Mouse (Mus musculus) liver, embryonic 14.5 days (tissue): ENCODE data around the gene Ticam1. TPM values are rescaled to one million over a fixed set of nuclear protein-coding genes. Genes with fewer than 3 reads are reported as not detected.

Source experiments
- ATAC-seq: fragments of 200-750 bp; cut with Nextera tagmentation; 2 replicates; pipeline ENCODE4 v1.8.0; 2017; ENCODE audit warnings: moderate number of reproducible peaks, mild to moderate bottlenecking, moderate library complexity; ENCODE audit not compliant: insufficient read depth
- DNase-seq, 3 experiments: peaks; one replicate each; pipeline ENCODE4 v3.0.0-alpha.2; 2012 to 2013; ENCODE audit warnings: low read depth in 3 of 3, low spot score in 3 of 3
- H3K27ac ChIP-seq: fragments of 300-500 bp; sonication (generic); 2 replicates; pipeline ENCODE4 v1.5.1; 2014; ENCODE audit warnings: moderate library complexity, mild to moderate bottlenecking, control low read depth, inconsistent platforms
- H3K27me3 ChIP-seq: fragments of 300-500 bp; sonication (generic); 2 replicates; pipeline ENCODE4 v1.6.1; 2014; ENCODE audit warnings: mild to moderate bottlenecking, low read length, moderate library complexity; ENCODE audit not compliant: control insufficient read depth, insufficient read depth
- H3K36me3 ChIP-seq: fragments of 300-500 bp; sonication (generic); replicated peaks from 2 replicates; pipeline ENCODE4 v1.6.1; 2014; ENCODE audit warnings: low read depth; ENCODE audit not compliant: control insufficient read depth, insufficient read depth
- H3K4me1 ChIP-seq, 2 experiments: fragments of 200-500 bp in 1 of 2; fragments of 300-500 bp in 1 of 2; sonication (generic) in 1 of 2; replicated peaks; 2 replicates each; pipeline ENCODE4 v1.6.1; 2012 to 2014; ENCODE audit warnings: antibody characterized with exemption in 1 of 2, inconsistent platforms in 1 of 2, low read length in 1 of 2; ENCODE audit not compliant: control insufficient read depth in 2 of 2, insufficient read depth in 2 of 2
- H3K4me2 ChIP-seq: fragments of 300-500 bp; sonication (generic); 2 replicates; pipeline ENCODE4 v1.6.1; 2014; ENCODE audit warnings: low read depth, mild to moderate bottlenecking, control low read depth, moderate library complexity
- H3K4me3 ChIP-seq, 2 experiments: fragments of 200-500 bp in 1 of 2; fragments of 300-500 bp in 1 of 2; sonication (generic) in 1 of 2; 2 replicates each; pipeline ENCODE4 v1.5.1; 2012 to 2014; ENCODE audit warnings: low read depth in 2 of 2, low read length in 2 of 2, mild to moderate bottlenecking in 2 of 2, control low read depth in 1 of 2, inconsistent platforms in 1 of 2, moderate library complexity in 1 of 2; ENCODE audit not compliant: insufficient read depth in 1 of 2
- H3K9ac ChIP-seq: fragments of 300-500 bp; sonication (generic); replicated peaks from 2 replicates; pipeline ENCODE4 v1.6.1; 2014; ENCODE audit warnings: mild to moderate bottlenecking, control low read depth, moderate library complexity
- H3K9me3 ChIP-seq: fragments of 300-500 bp; sonication (generic); 2 replicates; pipeline ENCODE4 v1.6.1; 2016; ENCODE audit warnings: low read length, mixed read lengths; ENCODE audit not compliant: control insufficient read depth
- CTCF ChIP-seq: IDR thresholded peaks from 2 replicates; pipeline ENCODE4 v1.5.1; 2016; ENCODE audit warnings: antibody characterized with exemption, low read depth, control low read depth
- EP300 ChIP-seq: IDR thresholded peaks from 2 replicates; pipeline ENCODE4 v1.6.1; 2016; ENCODE audit warnings: antibody characterized with exemption, low read depth
- WGBS: fragments of 180-500 bp; shearing (Covaris S2); extraction: QIAGEN DNeasy Blood & Tissue Kit; methylation state at CpG from one replicate; pipeline ENCODE4 v1.1.7; 2014; ENCODE audit not compliant: insufficient replicate concordance; 5-methylcytosine and 5-hydroxymethylcytosine counted together
- polyA plus RNA-seq, 2 experiments: library from polyadenylated mRNA; depleted of rRNA in 1 of 2; stranded (reverse) in 1 of 2; unstranded in 1 of 2; fragments of >200 nt; fragmentation: Nextera tagmentation in 1 of 2; extraction: Ambion mirVana in 1 of 2; gene quantifications; 2 replicates each; pipeline versions ENCODE4 v1.2.1 to v1.2.3; 2012 to 2014

Ticam1 gene
- polyA plus RNA-seq, 2 experiments: 3.4 to 4.9 TPM

DNA sequence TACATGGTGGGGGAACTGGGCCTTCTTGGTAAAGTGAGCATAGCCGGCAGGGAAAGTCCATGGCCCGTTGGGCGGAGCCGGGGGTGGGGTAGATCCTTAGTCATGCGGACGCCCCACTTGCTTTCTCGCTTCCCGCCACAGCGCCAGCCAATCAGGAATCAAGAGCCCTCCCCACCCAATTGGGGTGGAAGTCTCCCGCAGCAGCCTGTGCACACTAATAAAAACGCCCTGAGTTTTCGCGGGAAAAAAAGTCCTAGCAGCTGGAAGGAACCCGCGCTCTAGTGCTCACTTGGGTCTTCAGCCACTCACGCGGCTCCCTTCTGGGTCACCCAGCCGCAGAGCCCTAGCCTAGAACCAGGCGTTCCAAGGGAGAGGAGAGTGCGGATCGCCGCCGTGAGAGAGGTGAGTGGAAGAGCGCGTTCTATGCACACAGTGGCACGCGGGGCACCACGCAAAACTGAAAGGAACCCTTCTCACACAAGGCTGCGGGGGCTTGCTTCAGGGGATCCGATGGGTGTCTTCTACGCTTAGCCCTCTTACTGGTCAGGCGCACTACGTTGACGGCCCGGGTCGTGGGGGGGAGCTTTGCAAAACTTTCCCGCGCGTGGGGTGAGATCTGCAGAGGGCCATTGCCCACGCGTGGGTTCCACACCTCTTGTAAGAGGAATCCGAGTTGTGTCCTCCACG, 26.7 kb upstream of the Ticam1 start, which contains the start of gene Uhrf1:
TSS of gene Uhrf1 (plus strand) at position 162 of the 687 bp plus-strand sequence.
- ATAC-seq (peak; percentile 85), DNase-seq (peak; percentile 96 to 97 (median 96))
- no peaks in the 10 kb centered on the region for H3K9me3 ChIP-seq
- TF ChIP-seq EP300: no peak; the same call in 1 of the 2 replicates
- TF ChIP-seq CTCF: no peak
- peaks cover 36% of the 10 kb centered on the region for H3K36me3 ChIP-seq
- peak within 1 kb of the TSS; percentile 88 for H3K9ac ChIP-seq
- H3K4me3 ChIP-seq: peak within 1 kb of the TSS; percentile 80 to 88
- H3K4me2 ChIP-seq: peak within 1 kb of the TSS; percentile 88
- peak within 1 kb of the TSS; percentile 93 for H3K27ac ChIP-seq
- peaks cover 16 to 26% of the 10 kb centered on the region in 2 experiments for H3K4me1 ChIP-seq
- WGBS: under 1% methylated on average over 43 of the region's 43 CpGs
- H3K27me3 ChIP-seq: no peaks in the 10 kb centered on the region

GRCm38 (mm10) chr17:56302363-56302996, 25.9 kb upstream of the Ticam1 start:
- H3K9me3 ChIP-seq: no peaks in the 10 kb centered on the region
- peak overlapping the region in 1 of 2 experiments; percentile 80; a peak in 2 of 4 replicates for H3K4me3 ChIP-seq
- H3K27me3 ChIP-seq: no peaks in the 10 kb centered on the region; the same call in 1 of the 2 replicates
- H3K9ac ChIP-seq: peak overlapping the region; percentile 75
- TF ChIP-seq CTCF (no peak), EP300 (no peak)
- peak overlapping the region; percentile 88 for H3K4me2 ChIP-seq
- DNase-seq: no peak
- H3K36me3 ChIP-seq: peaks cover 27% of the 10 kb centered on the region
- H3K4me1 ChIP-seq: peaks cover 16 to 26% of the 10 kb centered on the region in 2 experiments
- H3K27ac ChIP-seq: peak overlapping the region; percentile 81
- WGBS: 46% methylated on average over 13 of the region's 13 CpGs
- ATAC-seq: peak; percentile 14

DNA sequence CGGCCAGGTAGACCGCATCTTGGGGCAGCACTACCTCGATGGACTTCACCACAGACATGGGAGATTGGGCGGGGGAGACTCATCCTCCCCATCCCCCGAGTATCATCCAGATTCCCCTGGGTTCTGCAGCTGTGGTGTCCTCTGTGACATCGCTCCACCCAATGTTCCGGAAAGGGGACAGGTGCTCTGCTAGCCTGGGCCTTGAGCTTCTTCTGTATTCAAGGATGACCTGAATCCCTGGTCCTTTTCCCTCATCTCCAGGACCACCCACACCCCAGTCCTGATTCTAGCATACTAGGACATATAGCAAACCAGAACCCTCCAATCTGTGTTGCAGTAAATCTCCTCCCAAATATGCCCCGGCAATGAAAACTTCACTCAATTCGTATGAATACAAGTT, 23.6 kb upstream of the Ticam1 start, which contains the start of gene Arrdc5:
TSS of gene Arrdc5 (minus strand) at position 101 of the 400 bp plus-strand sequence.
- no peak for ATAC-seq
- TF ChIP-seq EP300 (no peak), CTCF (no peak)
- no peaks in the 10 kb centered on the region; the same call in 1 of the 2 replicates for H3K27me3 ChIP-seq
- no peak within 1 kb of the TSS for H3K27ac ChIP-seq
- no peak within 1 kb of the TSS for H3K4me3 ChIP-seq
- 77% methylated on average over 9 of the region's 9 CpGs for WGBS
- no peaks in the 10 kb centered on the region for H3K9me3 ChIP-seq
- H3K4me1 ChIP-seq: peaks cover 11 to 14% of the 10 kb centered on the region in 2 experiments
- H3K9ac ChIP-seq: no peak within 1 kb of the TSS
- peaks cover 5% of the 10 kb centered on the region for H3K36me3 ChIP-seq
- no peak within 1 kb of the TSS for H3K4me2 ChIP-seq
- no peak for DNase-seq

DNA sequence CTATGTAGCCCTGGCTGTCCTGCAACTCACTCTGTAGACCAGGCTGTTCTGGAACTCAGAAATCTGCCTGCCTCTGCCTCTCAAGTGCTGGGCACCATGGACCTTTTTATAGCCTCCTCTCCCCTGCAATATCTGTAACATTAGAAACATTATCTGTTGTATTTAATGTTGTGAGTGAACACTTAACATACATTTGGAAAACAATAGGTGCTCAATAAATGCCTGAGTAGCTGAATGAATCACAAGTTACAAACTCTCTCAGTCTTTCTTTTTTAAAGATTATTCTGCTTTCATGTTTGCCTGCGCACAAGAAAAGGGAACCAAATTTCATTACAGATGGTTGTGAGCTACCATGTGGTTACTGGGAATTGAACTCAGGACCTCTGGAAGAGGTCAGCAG, 21.7 kb upstream of the Ticam1 start:
- no peak overlapping the region for H3K4me3 ChIP-seq
- no peak overlapping the region for H3K9ac ChIP-seq
- H3K9me3 ChIP-seq: no peaks in the 10 kb centered on the region
- 82% methylated on average over 1 of the region's 1 CpGs for WGBS
- DNase-seq: no peak
- no peak overlapping the region for H3K4me2 ChIP-seq
- H3K36me3 ChIP-seq: no peaks in the 10 kb centered on the region
- no peak overlapping the region for H3K27ac ChIP-seq
- no peaks in the 10 kb centered on the region; the same call in 1 of the 2 replicates for H3K27me3 ChIP-seq
- TF ChIP-seq EP300 (no peak), CTCF (no peak)
- H3K4me1 ChIP-seq: peaks cover 9 to 11% of the 10 kb centered on the region in 2 experiments
- no peak for ATAC-seq

GRCm38 (mm10) chr17:56296201-56296600, 19.6 kb upstream of the Ticam1 start:
- Histone ChIP-seq H3K4me1 (peaks cover 4 to 6% of the 10 kb centered on the region in 2 experiments; a peak in 3 of 4 replicates), H3K27ac (no peak overlapping the region), H3K9ac (no peak overlapping the region), H3K27me3 (no peaks in the 10 kb centered on the region; the same call in 1 of the 2 replicates), H3K4me3 (no peak overlapping the region), H3K36me3 (no peaks in the 10 kb centered on the region), H3K4me2 (no peak overlapping the region), H3K9me3 (no peaks in the 10 kb centered on the region)
- TF ChIP-seq EP300 (no peak), CTCF (no peak)
- ATAC-seq (no peak), DNase-seq (no peak)
- WGBS: 31% methylated on average over 1 of the region's 1 CpGs
